Mouse (Mus musculus): Measurements from ENCODE around the gene Mmp19.

Gene Mmp19

GRCm38 (mm10) chr10:128848426-128848825 lies 57.7 kb downstream of the Mmp19 start:
- in situ Hi-C loops (cut with MboI, MseI), result loop anchor here (5.0 kb wide), 1 partner anchor 39 kb away; no protein-coding TSS in a partner anchor

GRCm38 (mm10) chr10:128850339-128850738 lies 59.6 kb downstream of the Mmp19 start:
- in situ Hi-C loops (cut with MboI, MseI), result no loop called here
